Mouse (Mus musculus) heart, postnatal 10 days (tissue): Measurements from ENCODE around the gene Hist1h3g. TPM values are rescaled to one million over a fixed set of nuclear protein-coding genes. Genes with fewer than 3 reads are reported as not detected.
"Not testable (repeated sequence)": the region's sequence is repeated elsewhere in the genome, so short reads cannot be mapped to it uniquely, and the experiment has no call there.

Source experiments
- DNase-seq, 2 experiments: peaks; one replicate each; pipeline ENCODE4 v3.0.0; 2021
- intact Hi-C: fragments of 180-260 bp; cut with DNase I; formaldehyde crosslinking; loops from one replicate; pipeline ENCODE4 v1.15.1; 2025
- total RNA-seq, 2 experiments: library from RNA; stranded (reverse); gene quantifications; 2 replicates each; pipeline ENCODE4 v1.2.3; 2021

The Hist1h3g gene
- total RNA-seq, 2 experiments from 2014 or later = 45.9 to 66.2 TPM

DNA sequence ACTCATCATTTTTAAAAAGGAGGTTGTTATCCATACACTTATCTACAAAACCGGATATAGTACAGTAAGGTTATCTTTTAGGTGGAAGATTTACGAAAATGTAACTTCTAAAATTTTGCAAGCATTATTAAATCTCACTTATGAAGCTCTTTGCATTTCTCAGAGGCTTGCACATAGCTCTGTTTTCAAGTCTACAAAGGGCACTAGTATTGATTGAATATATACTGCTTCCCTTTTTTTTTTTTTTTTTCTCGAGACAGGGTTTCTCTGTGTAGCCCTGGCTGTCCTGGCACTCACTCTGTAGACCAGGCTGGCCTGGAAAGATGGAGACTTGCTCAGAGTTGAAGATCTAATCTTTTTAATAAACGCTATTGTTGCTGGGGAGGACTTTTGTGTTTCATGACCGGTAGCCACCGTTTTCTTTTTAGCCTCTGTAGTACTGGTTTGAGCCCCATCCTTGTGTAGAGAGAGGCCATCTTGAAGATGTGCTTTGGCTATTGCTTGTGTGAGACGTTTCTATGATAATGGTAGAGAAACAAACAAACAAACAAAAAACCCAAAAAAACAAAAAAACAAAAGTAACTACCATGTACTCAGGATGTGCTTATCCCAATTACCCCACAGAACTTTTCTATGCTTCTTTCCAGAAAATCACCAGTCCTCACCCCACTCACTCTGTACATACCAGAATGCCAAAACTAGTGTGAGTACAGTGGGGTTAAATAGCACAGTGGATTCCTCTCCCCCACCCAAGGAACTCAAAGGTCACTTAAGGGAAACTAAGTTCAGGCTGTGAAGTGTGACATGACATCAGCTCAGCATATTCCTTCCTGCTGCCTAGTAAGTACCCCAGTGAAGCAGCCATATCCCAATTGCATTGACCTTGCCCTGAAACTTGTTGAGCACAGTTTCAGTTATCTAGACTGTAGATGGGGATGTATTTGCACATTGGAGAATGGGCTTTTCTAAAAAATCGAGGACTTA, 17.0 kb downstream of the Hist1h3g start:
- peak in 1 of 2 experiments; percentile 6 for DNase-seq
- intact Hi-C loops = no loop called here

DNA sequence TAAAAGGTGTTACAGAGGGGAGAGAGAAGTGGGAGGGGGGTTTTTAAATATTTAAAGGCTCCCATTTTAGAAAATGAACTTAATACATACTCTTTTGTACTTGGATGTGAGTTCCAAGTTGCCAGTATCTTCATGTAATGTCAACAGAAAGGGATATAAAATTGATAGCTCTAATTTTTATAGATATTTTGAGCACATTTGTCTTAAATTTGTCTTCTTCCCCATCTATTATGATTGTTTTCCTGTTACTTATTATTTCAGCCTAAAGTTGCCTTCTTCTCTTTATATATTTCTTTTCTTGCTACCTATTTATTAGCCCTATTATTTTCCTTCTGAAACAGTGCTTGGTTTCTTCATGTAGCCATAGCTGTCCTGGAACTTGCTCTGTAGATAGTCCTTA, 17.7 kb downstream of the Hist1h3g start, which contains the start of gene Hist1h1d:
TSS of gene Hist1h1d (plus strand) at position 301 of the 400 bp plus-strand sequence.
- no peak for DNase-seq
- intact Hi-C loops = no loop called here

DNA sequence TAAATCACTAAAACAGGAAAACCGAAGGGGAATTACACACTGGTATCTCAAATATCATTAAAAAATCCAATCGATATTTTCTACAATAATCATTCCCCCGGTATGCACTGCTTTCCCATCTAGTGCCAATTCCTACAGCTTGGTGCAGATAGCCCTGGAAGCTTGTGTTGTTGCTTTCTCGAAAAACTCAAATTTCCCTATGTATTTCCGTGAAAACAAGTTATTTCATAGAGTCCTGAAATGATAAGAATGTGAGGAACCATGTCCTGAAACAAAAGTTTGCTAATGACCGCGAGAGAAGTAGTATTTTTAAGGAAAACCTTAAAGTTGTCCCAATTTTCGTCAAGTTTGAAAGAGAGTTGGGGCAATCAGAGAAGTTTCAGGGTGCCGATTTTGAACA, 19.2 kb downstream of the Hist1h3g start:
- intact Hi-C loops = no loop called here

DNA sequence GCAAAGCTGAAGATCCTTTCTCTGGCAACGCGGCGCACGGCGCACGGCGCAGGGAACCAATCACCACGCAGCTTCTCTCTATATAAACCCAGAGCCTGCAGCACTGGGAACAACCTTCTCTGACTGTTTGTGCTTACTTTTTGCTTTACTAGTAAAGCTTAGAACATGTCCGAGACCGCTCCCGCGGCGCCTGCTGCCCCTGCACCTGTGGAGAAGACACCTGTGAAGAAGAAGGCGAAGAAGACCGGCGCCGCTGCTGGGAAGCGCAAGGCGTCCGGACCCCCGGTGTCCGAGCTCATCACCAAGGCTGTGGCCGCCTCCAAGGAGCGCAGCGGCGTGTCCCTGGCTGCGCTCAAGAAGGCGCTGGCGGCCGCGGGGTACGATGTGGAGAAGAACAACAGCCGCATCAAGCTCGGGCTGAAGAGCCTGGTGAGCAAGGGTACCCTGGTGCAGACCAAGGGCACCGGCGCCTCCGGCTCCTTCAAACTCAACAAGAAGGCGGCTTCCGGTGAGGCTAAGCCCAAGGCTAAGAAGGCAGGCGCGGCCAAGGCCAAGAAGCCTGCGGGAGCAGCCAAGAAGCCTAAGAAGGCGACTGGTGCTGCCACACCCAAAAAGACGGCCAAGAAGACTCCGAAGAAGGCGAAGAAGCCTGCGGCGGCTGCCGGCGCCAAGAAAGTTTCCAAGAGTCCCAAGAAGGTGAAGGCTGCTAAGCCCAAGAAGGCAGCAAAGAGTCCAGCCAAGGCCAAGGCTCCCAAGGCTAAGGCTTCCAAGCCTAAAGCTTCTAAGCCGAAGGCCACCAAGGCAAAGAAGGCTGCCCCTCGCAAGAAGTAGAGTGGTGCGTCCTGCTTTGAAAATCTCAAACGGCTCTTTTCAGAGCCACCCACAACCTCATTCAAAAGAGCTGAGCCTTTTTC, 20.0 kb downstream of the Hist1h3g start:
- intact Hi-C loops = no loop called here
- peak; percentile 86 for DNase-seq

More for the DNA sequence above, 19.2 kb downstream of the Hist1h3g start:
- DNase-seq = peak in 1 of 2 experiments; percentile 41

DNA sequence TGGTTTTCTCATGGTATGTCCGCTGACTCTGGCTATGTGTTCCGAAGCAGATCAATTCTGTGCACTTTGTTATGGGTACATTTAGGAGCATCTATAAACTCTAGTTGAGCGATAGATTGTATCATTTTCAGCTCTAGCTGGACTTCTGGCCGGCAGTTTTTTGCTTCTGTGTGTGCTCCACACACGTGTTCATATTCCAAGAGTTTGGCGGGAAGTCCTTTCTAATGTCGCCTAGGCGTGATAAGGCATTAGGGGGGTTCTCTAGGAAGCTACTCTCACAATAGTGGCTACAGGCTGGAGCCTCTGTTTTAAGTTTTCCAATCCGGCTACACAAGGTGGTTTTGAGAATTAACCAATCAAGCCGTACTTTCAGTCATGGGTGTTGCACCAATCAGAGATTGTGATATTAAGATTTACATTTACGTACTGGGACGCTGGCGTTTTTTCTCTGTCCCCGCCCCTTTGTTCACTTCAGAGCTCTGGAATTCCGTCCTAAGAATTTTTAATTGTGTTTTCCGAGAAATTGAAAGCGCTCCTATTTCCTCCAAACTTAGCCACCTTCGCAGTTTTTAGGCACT, 20.7 kb downstream of the Hist1h3g start:
- intact Hi-C loops = no loop called here

DNA sequence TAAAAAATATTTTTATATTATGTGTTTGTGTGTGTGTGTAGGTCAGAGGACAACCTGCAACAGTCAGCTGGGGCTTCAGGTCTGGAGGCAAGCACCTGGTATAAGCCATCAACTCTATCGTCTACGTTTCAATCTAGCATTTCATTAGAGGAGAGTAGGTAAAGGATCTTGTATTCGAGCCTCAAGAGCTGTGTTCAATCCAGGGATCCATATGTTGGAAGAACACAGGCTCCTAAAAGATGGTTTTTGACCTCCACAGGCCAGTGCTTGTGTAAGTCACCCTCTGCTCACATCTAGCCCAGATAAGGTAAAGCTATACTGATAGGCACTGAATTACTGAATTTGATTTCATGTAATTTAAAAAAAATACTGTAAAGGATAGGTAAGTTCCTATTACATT, 21.7 kb downstream of the Hist1h3g start:
- no peak for DNase-seq
- intact Hi-C loops = no loop called here

More for the DNA sequence above, 20.7 kb downstream of the Hist1h3g start:
- peak; percentile 85 for DNase-seq

DNA sequence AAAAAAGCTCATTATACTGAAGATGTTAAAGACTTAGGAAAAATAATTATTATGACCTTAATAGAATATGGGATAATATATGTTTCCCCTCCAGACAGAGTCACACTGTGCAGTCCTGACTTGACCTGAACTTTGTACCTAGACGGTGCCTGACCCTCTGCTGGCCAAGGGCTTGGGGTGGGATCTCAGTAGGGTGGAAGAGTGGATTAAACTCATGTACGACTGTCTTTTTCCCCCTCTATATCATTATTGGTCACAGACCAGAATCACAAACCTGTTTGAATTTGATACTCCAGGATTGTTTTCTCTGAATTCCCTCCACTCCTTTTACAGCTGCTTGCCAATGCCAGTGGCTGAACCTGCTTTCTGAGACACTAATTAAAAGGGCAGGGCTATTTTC, 25.5 kb downstream of the Hist1h3g start:
- DNase-seq, intact Hi-C loops: not testable (repeated sequence)

DNA sequence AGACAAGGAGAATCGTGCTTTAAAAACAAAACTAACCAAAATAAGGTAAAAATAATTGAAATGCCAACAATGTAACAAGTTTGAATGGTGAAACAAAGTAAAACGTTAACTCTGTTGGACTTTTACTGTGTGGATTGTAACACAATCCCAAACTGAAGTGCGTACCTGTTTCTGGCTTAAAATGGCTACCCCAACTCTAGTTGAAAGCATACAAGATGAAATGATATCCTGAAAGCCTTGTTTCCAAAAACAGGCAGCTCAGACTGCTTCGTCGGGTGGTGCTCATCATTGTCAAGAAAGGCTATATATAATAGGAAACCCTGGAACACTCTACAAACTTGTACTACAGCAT, 26.3 kb downstream of the Hist1h3g start:
- intact Hi-C loops, DNase-seq: not testable (repeated sequence)

DNA sequence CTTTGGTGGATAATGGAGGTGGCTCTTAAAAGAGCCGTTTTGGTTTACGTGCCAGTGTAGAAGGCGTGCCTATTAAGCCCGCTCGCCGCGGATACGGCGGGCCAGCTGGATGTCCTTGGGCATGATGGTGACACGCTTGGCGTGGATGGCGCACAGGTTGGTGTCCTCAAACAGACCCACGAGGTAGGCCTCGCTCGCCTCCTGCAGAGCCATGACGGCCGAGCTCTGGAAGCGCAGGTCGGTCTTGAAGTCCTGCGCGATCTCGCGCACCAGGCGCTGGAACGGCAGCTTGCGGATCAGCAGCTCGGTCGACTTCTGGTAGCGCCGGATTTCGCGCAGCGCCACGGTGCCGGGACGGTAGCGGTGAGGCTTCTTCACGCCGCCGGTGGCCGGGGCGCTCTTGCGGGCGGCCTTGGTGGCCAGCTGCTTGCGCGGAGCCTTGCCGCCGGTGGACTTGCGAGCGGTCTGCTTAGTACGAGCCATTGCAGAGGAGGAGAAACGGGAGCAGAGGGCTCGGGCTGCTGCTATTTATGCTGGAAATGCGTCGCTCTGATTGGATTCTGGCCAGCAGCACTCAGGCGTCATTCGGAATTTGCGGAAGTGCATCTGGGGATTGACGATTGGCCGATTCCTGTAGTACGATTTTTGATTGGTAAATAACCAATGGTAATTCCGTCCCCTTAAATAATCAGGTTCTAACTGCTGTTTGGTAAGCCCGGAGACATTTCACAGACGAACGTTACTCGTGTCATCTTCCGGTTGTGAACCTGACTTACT, 26.8 kb downstream of the Hist1h3g start, which contains the start of gene Hist1h3e:
TSS of gene Hist1h3e (minus strand) at position 487 of the 777 bp plus-strand sequence.
- intact Hi-C loops = not testable (repeated sequence)
- DNase-seq = peak; percentile 96

DNA sequence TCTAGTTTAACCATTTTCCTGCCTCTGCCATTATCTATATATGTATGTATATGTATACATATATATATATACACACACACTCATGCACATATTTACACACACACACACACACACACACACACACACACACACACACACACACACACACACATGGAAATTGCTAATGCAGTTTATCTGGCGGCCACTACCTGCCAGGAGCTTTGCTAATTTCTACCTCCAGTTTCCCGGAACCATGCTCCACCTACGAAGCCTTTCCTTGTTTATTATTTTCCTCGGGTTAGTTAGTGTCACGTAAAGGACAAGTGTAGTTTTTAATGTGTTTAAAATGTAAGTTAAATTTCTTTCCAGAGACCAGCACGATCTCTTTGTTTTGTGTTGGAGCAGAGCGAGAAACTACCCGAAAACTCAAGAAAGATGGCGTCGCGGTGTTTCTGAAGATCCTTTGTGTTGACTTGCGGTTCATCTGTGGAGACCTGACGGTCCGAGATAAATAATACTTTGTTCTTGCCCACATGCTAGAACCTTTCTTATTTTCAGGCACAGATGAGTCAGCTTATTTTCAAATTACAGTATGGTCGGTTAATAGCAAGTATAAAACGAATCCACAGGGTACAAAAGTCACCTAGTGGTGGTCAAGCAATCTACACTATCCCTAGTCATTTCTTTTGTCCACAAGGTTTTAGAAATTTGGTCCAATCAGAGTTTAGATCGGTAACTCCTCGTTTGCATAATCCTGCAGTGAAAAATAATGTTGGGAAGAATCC, 27.7 kb downstream of the Hist1h3g start:
- intact Hi-C loops = no loop called here
- peak; percentile 62 to 70 for DNase-seq

DNA sequence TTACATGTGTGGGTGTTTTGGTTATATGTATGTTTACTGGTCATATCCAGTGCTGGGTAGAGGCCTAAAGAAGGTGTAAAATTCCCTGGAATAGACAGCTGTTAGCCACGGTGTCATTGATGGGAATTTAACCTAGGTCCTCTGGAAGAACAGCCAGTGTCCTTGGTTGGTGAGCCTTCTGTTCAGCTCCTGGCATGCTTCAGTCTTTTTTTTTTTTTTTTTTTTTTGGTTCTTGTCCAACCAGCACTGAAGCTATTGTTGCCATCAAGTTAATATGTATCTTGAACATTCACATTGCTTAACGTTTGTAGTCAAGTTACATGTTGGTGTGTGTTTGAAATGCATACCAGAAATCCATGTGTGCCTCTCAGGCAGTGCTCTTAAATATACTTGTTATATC, 29.3 kb downstream of the Hist1h3g start:
- intact Hi-C loops = no loop called here
- no peak for DNase-seq

DNA sequence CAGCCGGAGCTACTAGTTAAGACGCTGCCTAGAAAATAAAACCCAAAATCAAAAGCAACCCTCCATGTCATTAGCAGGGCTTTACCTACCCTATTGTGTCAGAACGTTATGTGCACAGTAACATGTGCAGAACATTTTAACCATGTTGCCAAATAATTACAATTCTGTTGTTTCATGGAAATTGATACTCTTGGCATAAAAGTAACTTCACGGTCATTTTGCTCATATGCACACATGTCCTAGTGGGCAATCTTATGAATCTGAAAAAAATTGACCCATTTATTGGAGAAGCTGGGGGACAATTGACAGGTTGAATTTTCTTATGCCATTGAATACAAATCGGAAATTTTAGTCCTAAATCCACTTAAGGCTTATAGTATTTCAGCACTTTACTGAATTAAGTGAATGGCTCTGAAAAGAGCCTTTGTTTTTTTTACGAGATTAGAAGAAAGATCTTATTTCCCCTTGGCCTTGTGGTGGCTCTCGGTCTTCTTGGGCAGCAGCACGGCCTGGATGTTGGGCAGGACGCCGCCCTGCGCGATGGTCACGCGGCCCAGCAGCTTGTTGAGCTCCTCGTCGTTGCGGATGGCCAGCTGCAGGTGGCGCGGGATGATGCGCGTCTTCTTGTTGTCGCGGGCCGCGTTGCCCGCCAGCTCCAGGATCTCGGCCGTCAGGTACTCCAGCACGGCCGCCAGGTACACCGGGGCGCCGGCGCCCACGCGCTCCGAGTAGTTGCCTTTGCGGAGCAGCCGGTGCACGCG, 35.2 kb downstream of the Hist1h3g start:
- intact Hi-C loops, DNase-seq: not testable (repeated sequence)

DNA sequence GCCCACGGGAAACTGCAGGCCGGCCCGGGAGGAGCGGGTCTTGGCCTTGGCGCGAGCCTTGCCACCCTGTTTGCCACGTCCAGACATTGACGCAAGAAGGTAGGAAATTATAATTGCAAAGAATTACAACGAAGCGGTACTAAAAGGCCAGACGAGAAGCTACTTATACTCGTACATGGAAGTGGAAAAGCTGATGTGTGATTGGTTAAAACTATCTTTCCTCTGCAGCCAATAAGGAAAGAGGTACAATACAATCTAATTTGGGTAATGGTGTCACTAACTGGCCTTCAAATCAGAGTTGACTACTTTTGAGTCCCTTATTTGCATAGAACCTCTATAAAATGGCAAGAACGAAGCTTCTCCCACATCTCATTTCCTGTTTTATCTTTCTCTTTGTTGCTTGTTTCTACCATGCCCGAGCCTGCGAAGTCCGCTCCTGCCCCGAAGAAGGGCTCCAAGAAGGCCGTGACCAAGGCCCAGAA, 35.8 kb downstream of the Hist1h3g start, which contains the start of the genes Hist1h2ae and Hist1h2bg:
TSS of gene Hist1h2ae (minus strand) at position 199 of the 482 bp plus-strand sequence.
TSS of gene Hist1h2bg (plus strand) at position 375 of the 482 bp plus-strand sequence.
- peak; percentile 81 to 82 for DNase-seq
- intact Hi-C loops = no loop called here

DNA sequence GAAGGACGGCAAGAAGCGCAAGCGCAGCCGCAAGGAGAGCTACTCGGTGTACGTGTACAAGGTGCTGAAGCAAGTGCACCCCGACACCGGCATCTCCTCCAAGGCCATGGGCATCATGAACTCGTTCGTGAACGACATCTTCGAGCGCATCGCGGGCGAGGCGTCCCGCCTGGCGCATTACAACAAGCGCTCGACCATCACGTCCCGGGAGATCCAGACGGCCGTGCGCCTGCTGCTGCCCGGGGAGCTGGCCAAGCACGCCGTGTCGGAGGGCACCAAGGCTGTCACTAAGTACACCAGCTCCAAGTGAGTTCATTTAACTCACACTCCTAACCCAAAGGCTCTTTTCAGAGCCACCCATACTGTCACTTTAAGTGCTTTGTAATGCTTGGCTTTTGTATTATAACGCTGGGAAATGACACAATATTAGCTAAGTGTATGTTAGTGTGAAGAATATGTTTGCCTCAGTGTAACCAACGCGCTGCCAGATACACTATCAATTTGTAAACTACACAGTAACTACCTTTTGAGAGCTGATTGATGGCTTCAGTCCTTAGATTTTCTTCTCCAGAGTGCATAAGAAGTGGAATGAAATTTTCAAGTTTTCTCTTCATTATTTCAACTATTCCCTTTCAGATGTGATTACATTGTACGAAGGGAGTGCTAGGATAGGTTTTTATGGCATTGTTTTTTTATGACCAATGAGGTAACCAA, 36.4 kb downstream of the Hist1h3g start:
- DNase-seq, intact Hi-C loops: not testable (repeated sequence)

DNA sequence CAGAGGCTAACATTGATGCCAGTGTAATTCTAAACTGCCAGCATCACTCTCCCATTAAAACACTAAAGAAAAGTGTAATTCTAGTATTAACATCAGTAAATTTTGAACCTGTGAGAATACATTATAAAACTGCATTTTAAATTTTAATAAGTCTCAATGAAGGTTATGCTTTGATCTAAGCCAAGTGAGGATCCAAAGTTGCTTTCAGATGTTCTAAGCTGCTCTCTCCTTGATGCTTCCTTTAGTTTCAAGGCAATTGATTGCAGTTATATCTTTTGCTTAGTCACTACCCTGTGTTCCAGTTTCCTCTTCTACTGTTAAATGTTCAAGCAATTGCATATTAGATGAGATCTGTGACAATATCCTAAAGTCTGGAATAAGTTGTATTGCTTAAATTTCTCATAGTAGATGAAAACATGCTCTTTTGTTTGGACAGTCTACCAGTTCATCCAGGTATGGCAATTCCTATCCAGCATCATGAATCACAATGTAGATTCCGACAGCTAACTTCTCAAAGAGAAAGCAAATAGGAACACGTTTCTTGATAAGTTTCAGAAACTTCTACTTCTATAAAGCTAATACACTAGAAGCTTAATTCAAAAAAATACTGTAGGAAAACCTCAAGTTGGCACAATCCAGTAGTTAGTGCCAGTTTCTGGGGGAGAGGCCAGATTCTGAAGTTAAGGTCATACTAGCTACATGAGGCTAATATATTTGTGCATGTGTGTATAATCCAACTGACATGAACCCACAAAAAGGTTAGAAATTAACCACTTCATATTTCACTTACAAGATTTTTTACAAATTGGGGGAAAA, 37.2 kb downstream of the Hist1h3g start:
- intact Hi-C loops = no loop called here
- DNase-seq = no peak
